Mouse (Mus musculus) ZHBTc4 (cell line): ENCODE data around the gene Olfr1393.
A peak's percentile ranks its signal among the peaks of the same experiment; 100 is the strongest.
"Not testable (repeated sequence)": the region's sequence is repeated elsewhere in the genome, so short reads cannot be mapped to it uniquely, and the experiment has no call there.

Experiments used
- DNase-seq: peaks from one replicate; pipeline ENCODE4 v3.0.0-alpha.2; 2011; ENCODE audit warnings: low read depth, low spot score

Olfr1393 gene

GRCm38 (mm10) chr11:49251380-49251761 is 26.7 kb upstream of the Olfr1393 start:
- no peak for DNase-seq

GRCm38 (mm10) chr11:49252048-49252447 is 26.1 kb upstream of the Olfr1393 start:
- DNase-seq = no peak

GRCm38 (mm10) chr11:49253035-49253434 is 25.1 kb upstream of the Olfr1393 start:
- no peak for DNase-seq

- DNase-seq = no peak
Measured at GRCm38 (mm10) chr11:49259296-49259695, 18.8 kb upstream of the Olfr1393 start.

- DNase-seq = no peak
Measured at GRCm38 (mm10) chr11:49259829-49260228, 18.3 kb upstream of the Olfr1393 start.

- DNase-seq = no peak
Measured at GRCm38 (mm10) chr11:49260598-49261312, 17.3 kb upstream of the Olfr1393 start.

GRCm38 (mm10) chr11:49261313-49261855 is 16.7 kb upstream of the Olfr1393 start:
- DNase-seq = peak; percentile 64

- no peak for DNase-seq
Measured at GRCm38 (mm10) chr11:49262286-49262685, 15.8 kb upstream of the Olfr1393 start.

GRCm38 (mm10) chr11:49263149-49263548 is 15.0 kb upstream of the Olfr1393 start:
- no peak for DNase-seq

- no peak for DNase-seq
Measured at GRCm38 (mm10) chr11:49264081-49264480, 14.0 kb upstream of the Olfr1393 start.

GRCm38 (mm10) chr11:49264622-49265021 is 13.5 kb upstream of the Olfr1393 start:
- DNase-seq = peak; percentile 51

- DNase-seq = no peak
Measured at GRCm38 (mm10) chr11:49265101-49265500, 13.0 kb upstream of the Olfr1393 start.

GRCm38 (mm10) chr11:49266671-49267070 is 11.4 kb upstream of the Olfr1393 start:
- DNase-seq = no peak

- DNase-seq = no peak
Measured at GRCm38 (mm10) chr11:49267316-49267715, 10.8 kb upstream of the Olfr1393 start.

GRCm38 (mm10) chr11:49267970-49268579 is 10.0 kb upstream of the Olfr1393 start:
- DNase-seq = no peak

- DNase-seq = no peak
Measured at GRCm38 (mm10) chr11:49269761-49270160, 8.3 kb upstream of the Olfr1393 start.

GRCm38 (mm10) chr11:49270368-49270767 is 7.7 kb upstream of the Olfr1393 start:
- no peak for DNase-seq

GRCm38 (mm10) chr11:49271334-49271733 is 6.8 kb upstream of the Olfr1393 start:
- peak; percentile 78 for DNase-seq

- DNase-seq = no peak
Measured at GRCm38 (mm10) chr11:49273834-49274519, 4.1 kb upstream of the Olfr1393 start.

- not testable (repeated sequence) for DNase-seq
Measured at GRCm38 (mm10) chr11:49284982-49285381, 6.9 kb downstream of the Olfr1393 start, which contains the start of gene Olfr1392. Gene Olfr1392 (plus strand): TSS chr11:49285282.

GRCm38 (mm10) chr11:49287251-49287650 is 9.1 kb downstream of the Olfr1393 start:
- no peak for DNase-seq

GRCm38 (mm10) chr11:49292777-49293176 is 14.7 kb downstream of the Olfr1393 start:
- DNase-seq = no peak
